9 mouse cellular contexts compared by ENCODE assay signal in genomic region chr2:90574536-90574935, GRCm38 (mm10). TPM values are rescaled to one million over a fixed set of nuclear protein-coding genes. Genes with fewer than 3 reads are reported as not detected.
DNase-seq lines count a peak whose midpoint lies in the region; ATAC-seq and TF ChIP-seq lines count a peak whose summit lies in the region.
"Had no signal": no experiment of that assay in that cellular context is flagged by ENCODE, and none has a peak within 500 bp of the region (broad histone marks: within the 10 kb centered on the region; RNA-seq: fewer than 3 reads in every experiment).

No protein-coding gene starts in this region.

- peak; percentile 36 for DNase-seq in cerebellum, adult 9-10 months
- DNase-seq in kidney, adult 9 months: no peak
- no peak for DNase-seq in MEL (ENCODE audit: low read depth, low spot score)
- DNase-seq in cerebellum, postnatal 4 days (ENCODE audit: low spot score in 2 of 2): no peak
- DNase-seq: adrenal gland, postnatal 14 days had no signal

- WGBS in kidney, embryonic 15.5 days: 71% methylated on average over 8 of the region's 8 CpGs
- WGBS in liver, embryonic 12.5 days (ENCODE audit: insufficient replicate concordance): 23% methylated on average over 8 of the region's 8 CpGs

- TF ChIP-seq EP300 in MEL (IDR thresholded peaks at IDR 0.05; ENCODE audit: low read depth in 1 of 2, low read length in 2 of 2): no peak

- H3K27me3 ChIP-seq in kidney, embryonic 15.5 days: no peaks in the 10 kb centered on the region
- H3K27me3 ChIP-seq in MEL (ENCODE audit: control insufficient read depth in 1 of 2, insufficient read depth in 2 of 2, low read length in 2 of 2): no peaks in the 10 kb centered on the region
- no peaks in the 10 kb centered on the region for H3K27me3 ChIP-seq in liver, embryonic 12.5 days (replicated peaks)

- H3K4me1 ChIP-seq in kidney, embryonic 15.5 days: peaks cover 32% of the 10 kb centered on the region
- H3K4me1 ChIP-seq in MEL (ENCODE audit: control insufficient read depth in 1 of 2, insufficient read depth in 2 of 2, low read length in 2 of 2): peaks cover 23 to 30% of the 10 kb centered on the region in 2 experiments
- peaks cover 86% of the 10 kb centered on the region for H3K4me1 ChIP-seq in liver, embryonic 12.5 days

- TF ChIP-seq RAD21 in MEL (IDR thresholded peaks at IDR 0.05; ENCODE audit: low read depth, low read length): no peak

- H3K4me3 ChIP-seq in kidney, embryonic 15.5 days (replicated peaks): no peak overlapping the region
- H3K4me3 ChIP-seq in MEL (ENCODE audit: control insufficient read depth in 1 of 2, insufficient read depth in 1 of 2, low read depth in 2 of 2, low read length in 2 of 2): peak overlapping the region; percentile 65 to 67
- peak overlapping the region; percentile 41 for H3K4me3 ChIP-seq in liver, embryonic 12.5 days

- TF ChIP-seq POLR2A in MEL (IDR thresholded peaks at IDR 0.05; ENCODE audit: control insufficient read depth in 1 of 2, insufficient read depth in 1 of 2, low read depth in 1 of 2, low read length in 2 of 2, poor library complexity in 1 of 2): no peak

- H3K79me2 ChIP-seq in MEL (ENCODE audit: control insufficient read depth, insufficient read depth, low read length, poor library complexity): peaks cover 32% of the 10 kb centered on the region

- H3K4me2 ChIP-seq in kidney, embryonic 15.5 days: peak overlapping the region; percentile 29
- peak overlapping the region; percentile 67 for H3K4me2 ChIP-seq in liver, embryonic 12.5 days

- no peaks in the 10 kb centered on the region for H3K36me3 ChIP-seq in kidney, embryonic 15.5 days
- peaks cover 0 to 36% of the 10 kb centered on the region in 2 experiments; a peak in 2 of 4 replicates for H3K36me3 ChIP-seq in MEL (ENCODE audit: control insufficient read depth in 1 of 2, insufficient read depth in 2 of 2, low read length in 2 of 2)
- H3K36me3 ChIP-seq in liver, embryonic 12.5 days: no peaks in the 10 kb centered on the region

- no peak overlapping the region for H3K9ac ChIP-seq in kidney, embryonic 15.5 days
- peak overlapping the region; percentile 70 for H3K9ac ChIP-seq in MEL (ENCODE audit: control insufficient read depth, low read depth, low read length, poor library complexity, severe bottlenecking)
- peak overlapping the region; percentile 46 for H3K9ac ChIP-seq in liver, embryonic 12.5 days

- no peak for TF ChIP-seq CTCF in MEL (IDR thresholded peaks at IDR 0.05 in 2 of 3, conservative IDR thresholded peaks at IDR 0.05 in 1 of 3; ENCODE audit: control insufficient read depth in 1 of 3, insufficient read depth in 1 of 3, low read depth in 2 of 3, low read length in 3 of 3, poor library complexity in 1 of 3, severe bottlenecking in 1 of 3)

- H3K27ac ChIP-seq in kidney, embryonic 15.5 days: no peak overlapping the region
- peak overlapping the region; percentile 80 for H3K27ac ChIP-seq in MEL (ENCODE audit: control insufficient read depth, low read depth, low read length)
- H3K27ac ChIP-seq in liver, embryonic 12.5 days: peak overlapping the region; percentile 65

- H3K9me3 ChIP-seq in kidney, embryonic 15.5 days (replicated peaks): no peaks in the 10 kb centered on the region
- no peaks in the 10 kb centered on the region for H3K9me3 ChIP-seq in MEL (replicated peaks; ENCODE audit: insufficient read depth, low read length)
- H3K9me3 ChIP-seq in liver, embryonic 12.5 days (replicated peaks): no peaks in the 10 kb centered on the region

- ATAC-seq in cerebellum, adult (ENCODE audit: insufficient number of reproducible peaks, low FRiP score, low TSS enrichment): no peak
- no peak for ATAC-seq in kidney, embryonic 15.5 days (replicated peaks; ENCODE audit: low FRiP score)
- ATAC-seq in liver, embryonic 12.5 days: no peak
- no peak for ATAC-seq in megakaryocyte progenitor cell, adult 5-6 weeks (replicated peaks; ENCODE audit: poor library complexity)

TF ChIP-seq in MEL, 35 proteins besides CTCF, POLR2A, EP300 and RAD21:
- TF ChIP-seq CHD1 (IDR thresholded peaks at IDR 0.05; ENCODE audit: low read depth, low read length) (no peak), MAZ (IDR thresholded peaks at IDR 0.05; ENCODE audit: low read depth, low read length) (no peak), ZKSCAN1 (IDR thresholded peaks at IDR 0.05; ENCODE audit: low read depth, low read length) (no peak), MYB (IDR thresholded peaks at IDR 0.05; ENCODE audit: low read depth, low read length) (no peak), JUND (IDR thresholded peaks at IDR 0.05; ENCODE audit: low read depth, low read length) (no peak), NRF1 (IDR thresholded peaks at IDR 0.05; ENCODE audit: insufficient read depth, low read depth, low read length, poor library complexity, severe bottlenecking) (no peak), ZC3H11A (IDR thresholded peaks at IDR 0.05; ENCODE audit: low read depth, low read length) (no peak), MEF2A (IDR thresholded peaks at IDR 0.05; ENCODE audit: extremely low read depth, insufficient replicate concordance, low read depth, low read length, poor library complexity, severe bottlenecking) (no peak), UBTF (IDR thresholded peaks at IDR 0.05; ENCODE audit: borderline replicate concordance, insufficient read depth, low read depth, low read length) (no peak), USF1 (IDR thresholded peaks at IDR 0.05; ENCODE audit: low read depth, low read length) (no peak), CHD2 (IDR thresholded peaks at IDR 0.05; ENCODE audit: low read length) (no peak), RCOR1 (IDR thresholded peaks at IDR 0.05; ENCODE audit: low read depth, low read length) (no peak)

RNA-seq across cellular contexts. Expression of gene Ptprj, which starts 5.9 kb away (rescaled TPM):
- 6.5 and 7.1 TPM in 2 replicates for polyA plus RNA-seq in kidney, embryonic 15.5 days (2015; fragmentation: Nextera tagmentation; extraction: Ambion mirVana)
- 10.0 and 10.2 TPM in 2 replicates for total RNA-seq in MEL (2012; rRNA removed)
- 1 to 10 TPM in 1 of 2 experiments, not detected in 1; 6.4 TPM for polyA plus RNA-seq in MEL (2012; ENCODE audit: insufficient read depth in 1 of 2, insufficient read length in 2 of 2, low read depth in 1 of 2, low replicate concordance in 2 of 2, missing spikeins in 1 of 2)
- polyA plus RNA-seq in liver, embryonic 12.5 days (2016; fragmentation: Nextera tagmentation; extraction: Ambion mirVana): 3.0 and 3.7 TPM in 2 replicates
- 17.2 and 20.2 TPM in 2 replicates for total RNA-seq in megakaryocyte progenitor cell, adult 5-6 weeks (2015)
- 15.4 and 17.2 TPM in 2 replicates for total RNA-seq in megakaryocyte progenitor cell, adult 5-6 weeks (2017)
